Mouse (Mus musculus): ENCODE data around the gene Nepro. TPM values are rescaled to one million over a fixed set of nuclear protein-coding genes. Genes with fewer than 3 reads are reported as not detected.

Nepro gene
- polyA plus RNA-seq, 1 experiment from 2014 or later: 13.1 TPM

- DNase-seq (ENCODE audit: low spot score) (no peak), ATAC-seq (ENCODE audit: low FRiP score) (no peak)
- Histone ChIP-seq H3K9ac (ENCODE audit: low read depth, low read length) (no peak overlapping the region), H3K4me1 (replicated peaks; ENCODE audit: control insufficient read depth, insufficient read depth, low read length) (no peaks in the 10 kb centered on the region), H3K27ac (ENCODE audit: low read depth, low read length) (no peak overlapping the region), H3K36me3 (ENCODE audit: control insufficient read depth, insufficient read depth, low read length) (no peaks in the 10 kb centered on the region), H3K27me3 (ENCODE audit: control insufficient read depth, insufficient read depth, low read length) (no peaks in the 10 kb centered on the region), H3K4me3 (ENCODE audit: low read depth, low read length) (no peak overlapping the region), H3K4me2 (replicated peaks; ENCODE audit: low read depth, low read length) (no peak overlapping the region), H3K9me3 (ENCODE audit: control insufficient read depth, low read length) (no peaks in the 10 kb centered on the region)
- WGBS: 88% methylated on average over 9 of the region's 9 CpGs
These were observed 42.3 kb downstream of the Nepro start for GRCm38 (mm10) chr16:44766320-44766892.

GRCm38 (mm10) chr16:44767506-44767905 is 43.4 kb downstream of the Nepro start:
- Histone ChIP-seq H3K9me3 (ENCODE audit: control insufficient read depth, low read length) (no peaks in the 10 kb centered on the region), H3K4me2 (replicated peaks; ENCODE audit: low read depth, low read length) (no peak overlapping the region), H3K4me3 (ENCODE audit: low read depth, low read length) (no peak overlapping the region), H3K4me1 (replicated peaks; ENCODE audit: control insufficient read depth, insufficient read depth, low read length) (no peaks in the 10 kb centered on the region), H3K27me3 (ENCODE audit: control insufficient read depth, insufficient read depth, low read length) (no peaks in the 10 kb centered on the region), H3K9ac (ENCODE audit: low read depth, low read length) (no peak overlapping the region), H3K27ac (ENCODE audit: low read depth, low read length) (no peak overlapping the region), H3K36me3 (ENCODE audit: control insufficient read depth, insufficient read depth, low read length) (no peaks in the 10 kb centered on the region)
- DNase-seq (ENCODE audit: low spot score): no peak
- WGBS: 91% methylated on average over 7 of the region's 7 CpGs
- no peak for ATAC-seq (ENCODE audit: low FRiP score)

- Histone ChIP-seq H3K27me3 (ENCODE audit: control insufficient read depth, insufficient read depth, low read length) (no peaks in the 10 kb centered on the region), H3K9me3 (ENCODE audit: control insufficient read depth, low read length) (no peaks in the 10 kb centered on the region), H3K36me3 (ENCODE audit: control insufficient read depth, insufficient read depth, low read length) (no peaks in the 10 kb centered on the region), H3K4me1 (replicated peaks; ENCODE audit: control insufficient read depth, insufficient read depth, low read length) (no peaks in the 10 kb centered on the region), H3K27ac (ENCODE audit: low read depth, low read length) (no peak overlapping the region), H3K4me2 (replicated peaks; ENCODE audit: low read depth, low read length) (no peak overlapping the region), H3K4me3 (ENCODE audit: low read depth, low read length) (no peak overlapping the region), H3K9ac (ENCODE audit: low read depth, low read length) (no peak overlapping the region)
- DNase-seq (ENCODE audit: low spot score): peak; percentile 30
- WGBS: 55% methylated on average over 2 of the region's 2 CpGs
- ATAC-seq (ENCODE audit: low FRiP score): no peak
These were observed 43.9 kb downstream of the Nepro start for GRCm38 (mm10) chr16:44767967-44768366.

- no peaks in the 10 kb centered on the region for H3K9me3 ChIP-seq (ENCODE audit: control insufficient read depth, low read length)
- no peak overlapping the region for H3K4me3 ChIP-seq (ENCODE audit: low read depth, low read length)
- H3K27me3 ChIP-seq (ENCODE audit: control insufficient read depth, insufficient read depth, low read length): no peaks in the 10 kb centered on the region
- WGBS: 83% methylated on average over 6 of the region's 6 CpGs
- H3K4me1 ChIP-seq (replicated peaks; ENCODE audit: control insufficient read depth, insufficient read depth, low read length): no peaks in the 10 kb centered on the region
- no peak overlapping the region for H3K4me2 ChIP-seq (replicated peaks; ENCODE audit: low read depth, low read length)
- no peaks in the 10 kb centered on the region for H3K36me3 ChIP-seq (ENCODE audit: control insufficient read depth, insufficient read depth, low read length)
- no peak overlapping the region for H3K9ac ChIP-seq (ENCODE audit: low read depth, low read length)
- no peak for ATAC-seq (ENCODE audit: low FRiP score)
- DNase-seq (ENCODE audit: low spot score): no peak
- H3K27ac ChIP-seq (ENCODE audit: low read depth, low read length): no peak overlapping the region
These were observed 48.5 kb downstream of the Nepro start for GRCm38 (mm10) chr16:44772577-44772976.

GRCm38 (mm10) chr16:44773673-44774072 is 49.6 kb downstream of the Nepro start:
- WGBS: 88% methylated on average over 3 of the region's 3 CpGs
- no peak overlapping the region for H3K4me2 ChIP-seq (replicated peaks; ENCODE audit: low read depth, low read length)
- H3K27me3 ChIP-seq (ENCODE audit: control insufficient read depth, insufficient read depth, low read length): no peaks in the 10 kb centered on the region
- DNase-seq (ENCODE audit: low spot score) (no peak), ATAC-seq (ENCODE audit: low FRiP score) (no peak)
- H3K4me1 ChIP-seq (replicated peaks; ENCODE audit: control insufficient read depth, insufficient read depth, low read length): no peaks in the 10 kb centered on the region
- H3K9ac ChIP-seq (ENCODE audit: low read depth, low read length): no peak overlapping the region
- no peak overlapping the region for H3K4me3 ChIP-seq (ENCODE audit: low read depth, low read length)
- no peaks in the 10 kb centered on the region for H3K9me3 ChIP-seq (ENCODE audit: control insufficient read depth, low read length)
- H3K36me3 ChIP-seq (ENCODE audit: control insufficient read depth, insufficient read depth, low read length): no peaks in the 10 kb centered on the region
- no peak overlapping the region for H3K27ac ChIP-seq (ENCODE audit: low read depth, low read length)

- no peak overlapping the region for H3K27ac ChIP-seq (ENCODE audit: low read depth, low read length)
- H3K9ac ChIP-seq (ENCODE audit: low read depth, low read length): no peak overlapping the region
- no peak overlapping the region for H3K4me2 ChIP-seq (replicated peaks; ENCODE audit: low read depth, low read length)
- ATAC-seq (ENCODE audit: low FRiP score) (no peak), DNase-seq (ENCODE audit: low spot score) (no peak)
- no peaks in the 10 kb centered on the region for H3K27me3 ChIP-seq (ENCODE audit: control insufficient read depth, insufficient read depth, low read length)
- no peak overlapping the region for H3K4me3 ChIP-seq (ENCODE audit: low read depth, low read length)
- H3K9me3 ChIP-seq (ENCODE audit: control insufficient read depth, low read length): no peaks in the 10 kb centered on the region
- no peaks in the 10 kb centered on the region for H3K36me3 ChIP-seq (ENCODE audit: control insufficient read depth, insufficient read depth, low read length)
- WGBS: 88% methylated on average over 6 of the region's 6 CpGs
- no peaks in the 10 kb centered on the region for H3K4me1 ChIP-seq (replicated peaks; ENCODE audit: control insufficient read depth, insufficient read depth, low read length)
These were observed 50.1 kb downstream of the Nepro start for GRCm38 (mm10) chr16:44774201-44774600.

GRCm38 (mm10) chr16:44778538-44779147 is 54.5 kb downstream of the Nepro start:
- Histone ChIP-seq H3K36me3 (ENCODE audit: control insufficient read depth, insufficient read depth, low read length) (no peaks in the 10 kb centered on the region), H3K27me3 (ENCODE audit: control insufficient read depth, insufficient read depth, low read length) (no peaks in the 10 kb centered on the region), H3K4me1 (replicated peaks; ENCODE audit: control insufficient read depth, insufficient read depth, low read length) (no peaks in the 10 kb centered on the region), H3K4me3 (ENCODE audit: low read depth, low read length) (no peak overlapping the region), H3K9ac (ENCODE audit: low read depth, low read length) (no peak overlapping the region), H3K27ac (ENCODE audit: low read depth, low read length) (no peak overlapping the region), H3K4me2 (replicated peaks; ENCODE audit: low read depth, low read length) (no peak overlapping the region), H3K9me3 (ENCODE audit: control insufficient read depth, low read length) (no peaks in the 10 kb centered on the region)
- ATAC-seq (ENCODE audit: low FRiP score) (no peak), DNase-seq (ENCODE audit: low spot score) (no peak)
- WGBS: 87% methylated on average over 17 of the region's 17 CpGs

- H3K36me3 ChIP-seq (ENCODE audit: control insufficient read depth, insufficient read depth, low read length): no peaks in the 10 kb centered on the region
- H3K4me2 ChIP-seq (replicated peaks; ENCODE audit: low read depth, low read length): no peak overlapping the region
- WGBS: 89% methylated on average over 5 of the region's 5 CpGs
- no peak overlapping the region for H3K9ac ChIP-seq (ENCODE audit: low read depth, low read length)
- no peaks in the 10 kb centered on the region for H3K9me3 ChIP-seq (ENCODE audit: control insufficient read depth, low read length)
- DNase-seq (ENCODE audit: low spot score) (no peak), ATAC-seq (ENCODE audit: low FRiP score) (no peak)
- no peak overlapping the region for H3K4me3 ChIP-seq (ENCODE audit: low read depth, low read length)
- no peak overlapping the region for H3K27ac ChIP-seq (ENCODE audit: low read depth, low read length)
- no peaks in the 10 kb centered on the region for H3K4me1 ChIP-seq (replicated peaks; ENCODE audit: control insufficient read depth, insufficient read depth, low read length)
- no peaks in the 10 kb centered on the region for H3K27me3 ChIP-seq (ENCODE audit: control insufficient read depth, insufficient read depth, low read length)
These were observed 55.4 kb downstream of the Nepro start for GRCm38 (mm10) chr16:44779494-44779893.

GRCm38 (mm10) chr16:44780751-44781150 is 56.6 kb downstream of the Nepro start:
- H3K27ac ChIP-seq (ENCODE audit: low read depth, low read length): no peak overlapping the region
- no peaks in the 10 kb centered on the region for H3K9me3 ChIP-seq (ENCODE audit: control insufficient read depth, low read length)
- WGBS: 60% methylated on average over 4 of the region's 4 CpGs
- H3K4me3 ChIP-seq (ENCODE audit: low read depth, low read length): no peak overlapping the region
- no peaks in the 10 kb centered on the region for H3K27me3 ChIP-seq (ENCODE audit: control insufficient read depth, insufficient read depth, low read length)
- ATAC-seq (ENCODE audit: low FRiP score) (no peak), DNase-seq (ENCODE audit: low spot score) (no peak)
- no peak overlapping the region for H3K4me2 ChIP-seq (replicated peaks; ENCODE audit: low read depth, low read length)
- H3K36me3 ChIP-seq (ENCODE audit: control insufficient read depth, insufficient read depth, low read length): no peaks in the 10 kb centered on the region
- no peaks in the 10 kb centered on the region for H3K4me1 ChIP-seq (replicated peaks; ENCODE audit: control insufficient read depth, insufficient read depth, low read length)
- H3K9ac ChIP-seq (ENCODE audit: low read depth, low read length): no peak overlapping the region
